Mouse (Mus musculus): ENCODE data around the gene Nabp2.

- TF ChIP-seq CTCF (IDR thresholded peaks at IDR 0.05; ENCODE audit: control insufficient read depth, insufficient read depth, insufficient read length) (no peak), MAX (IDR thresholded peaks at IDR 0.05) (no peak), USF1 (IDR thresholded peaks at IDR 0.05; ENCODE audit: low read depth) (no peak), MYOG (IDR thresholded peaks at IDR 0.05; ENCODE audit: control insufficient read depth, extremely low read depth, insufficient read length) (no peak)
Observed at GRCm38 (mm10) chr10:128440407-128440806, 29.1 kb upstream of the Nabp2 start.
